Mouse (Mus musculus) c-Kit-positive CD71-negative TER-119-negative erythroid progenitor cells, embryonic 14.5 days (primary cell): ENCODE results near the gene Nop2.

ENCODE experiments used
- DNase-seq: peaks from one replicate; pipeline ENCODE4 v3.0.0-alpha.2; 2013; ENCODE audit warnings: low read depth

Nop2 gene

DNA sequence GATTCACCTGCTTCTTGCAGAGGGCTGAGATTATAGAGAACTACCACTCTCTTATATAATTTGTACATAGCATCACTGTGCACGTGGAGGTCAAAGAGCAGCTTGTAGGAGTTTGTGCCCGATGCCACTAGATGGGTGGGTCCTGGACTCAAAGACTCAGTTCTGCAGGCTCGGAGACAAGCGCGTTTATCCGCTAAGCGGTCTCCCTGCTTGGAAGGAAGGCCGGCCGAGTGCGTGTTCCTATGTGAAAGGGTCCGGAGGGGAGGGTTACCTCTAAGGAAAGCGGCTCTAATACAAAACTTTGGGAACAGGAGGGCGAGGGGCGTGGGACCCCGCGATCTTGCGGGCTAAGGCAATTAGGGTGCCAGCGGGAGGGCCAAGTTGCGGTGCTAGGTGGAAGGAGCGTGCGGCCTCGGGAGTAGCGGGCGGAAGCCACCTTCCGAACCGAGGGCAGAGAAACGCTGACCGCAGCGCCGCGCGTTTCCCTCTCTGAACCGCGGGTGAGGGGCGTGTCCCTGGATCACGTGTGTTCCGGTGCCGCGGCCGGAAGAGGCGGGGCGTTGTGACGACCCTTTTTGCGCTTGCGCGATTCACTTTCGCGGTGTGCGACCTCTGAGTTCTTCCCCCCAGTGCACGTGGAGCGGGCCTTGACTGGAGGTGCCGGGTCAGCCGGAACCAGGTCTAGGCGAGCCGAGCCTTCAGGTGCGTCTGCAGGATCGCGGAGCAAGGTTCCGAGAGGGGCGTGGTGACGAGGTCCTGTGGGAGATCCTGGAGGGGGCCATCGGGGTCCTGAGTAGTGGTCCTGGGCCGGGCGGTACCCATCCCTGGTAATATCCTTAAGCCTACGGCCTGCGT, at the start of gene Nop2:
Gene Nop2, plus strand, starts transcription at position 608 of the 855 bp plus-strand sequence.
- peak; percentile 92 for DNase-seq

GRCm38 (mm10) chr6:125082801-125083386, 48.8 kb upstream of the Nop2 start:
- no peak for DNase-seq

- DNase-seq, result no peak
Observed at GRCm38 (mm10) chr6:125084424-125084823, 47.3 kb upstream of the Nop2 start.

DNA sequence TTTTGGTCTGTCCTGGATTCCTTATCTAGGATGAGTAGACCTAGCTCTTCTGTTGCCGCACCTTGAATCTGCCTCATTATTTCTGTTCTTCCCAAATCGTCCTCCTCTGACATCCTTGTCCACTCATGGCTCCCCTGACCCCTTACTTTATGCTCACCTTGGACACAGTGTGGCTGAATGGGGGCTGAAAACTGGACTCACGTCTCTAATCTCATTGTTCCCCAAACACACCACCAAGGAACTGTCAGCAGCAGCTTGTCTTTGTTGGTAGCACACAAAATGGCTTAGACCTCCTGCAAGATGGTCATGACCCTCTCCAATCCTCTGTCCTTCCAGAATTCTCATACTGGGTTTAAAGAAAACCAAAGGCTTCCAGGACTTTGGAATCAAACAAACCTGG, 43.8 kb upstream of the Nop2 start:
- DNase-seq, result no peak

GRCm38 (mm10) chr6:125088561-125089321, 43.0 kb upstream of the Nop2 start:
- DNase-seq, result no peak

GRCm38 (mm10) chr6:125089521-125090321, 42.0 kb upstream of the Nop2 start:
- DNase-seq, result no peak

DNA sequence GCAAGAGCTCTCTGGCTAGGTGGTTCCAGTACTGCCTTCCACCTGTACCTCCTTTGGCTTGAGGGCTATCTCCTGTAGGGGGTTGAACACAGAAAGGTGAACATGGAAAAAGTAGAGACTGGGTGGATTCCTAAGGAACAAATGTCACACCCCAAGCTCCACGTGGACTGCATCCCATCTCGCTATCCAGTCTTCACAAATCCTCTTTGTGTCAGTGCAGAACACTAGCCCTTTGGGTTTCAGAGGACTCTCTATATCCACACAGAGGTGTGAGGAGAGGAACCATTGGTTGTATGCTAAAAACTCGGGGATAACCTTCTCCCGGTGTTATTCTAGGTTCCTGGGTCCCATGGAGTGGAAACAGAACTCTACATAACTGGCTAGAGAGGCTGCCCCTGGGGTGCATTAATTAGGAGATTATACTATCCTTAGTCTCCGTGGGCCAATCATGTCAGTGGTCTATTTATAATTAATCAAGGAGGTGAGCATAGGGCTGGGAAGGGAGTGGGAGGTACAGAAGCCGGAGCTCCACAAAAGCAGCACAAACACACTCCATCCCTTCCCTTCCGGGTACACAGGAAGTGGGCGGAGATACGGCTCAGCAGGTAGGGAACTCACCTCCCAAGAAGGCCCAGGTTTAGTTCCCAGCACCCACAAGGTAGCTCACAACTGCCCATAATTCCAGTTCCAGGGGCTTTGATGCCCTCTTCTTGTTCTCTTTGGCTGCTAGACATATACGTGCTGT, 41.2 kb upstream of the Nop2 start:
- DNase-seq, result no peak

DNA sequence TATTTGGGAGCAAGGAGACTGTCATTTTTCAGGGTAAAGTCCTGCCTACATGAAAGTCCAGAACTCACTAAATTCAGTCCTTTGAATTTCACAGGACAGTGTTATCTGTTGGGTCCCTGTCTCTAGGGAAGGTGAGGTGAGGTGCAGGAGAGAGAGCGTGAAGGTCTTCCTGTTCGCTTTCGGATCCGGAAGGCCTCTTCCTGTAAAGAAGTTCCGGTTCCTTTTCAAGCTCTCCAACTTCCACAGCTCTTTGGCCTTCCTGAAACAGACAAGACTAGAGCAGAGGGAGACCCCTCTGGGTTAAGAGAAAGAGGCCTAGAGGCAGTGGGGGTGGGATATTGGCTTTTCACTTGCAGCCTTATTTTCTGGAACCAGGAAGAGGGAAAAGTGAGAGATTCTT, 39.3 kb upstream of the Nop2 start:
- DNase-seq, result no peak

GRCm38 (mm10) chr6:125094843-125095242, 36.9 kb upstream of the Nop2 start:
- no peak for DNase-seq

- DNase-seq, result peak; percentile 76
Observed at GRCm38 (mm10) chr6:125095391-125096278, 36.1 kb upstream of the Nop2 start, which contains the start of gene Chd4. Gene Chd4 (plus strand): TSS chr6:125095981.

GRCm38 (mm10) chr6:125096279-125096596, 35.5 kb upstream of the Nop2 start:
- no peak for DNase-seq

DNA sequence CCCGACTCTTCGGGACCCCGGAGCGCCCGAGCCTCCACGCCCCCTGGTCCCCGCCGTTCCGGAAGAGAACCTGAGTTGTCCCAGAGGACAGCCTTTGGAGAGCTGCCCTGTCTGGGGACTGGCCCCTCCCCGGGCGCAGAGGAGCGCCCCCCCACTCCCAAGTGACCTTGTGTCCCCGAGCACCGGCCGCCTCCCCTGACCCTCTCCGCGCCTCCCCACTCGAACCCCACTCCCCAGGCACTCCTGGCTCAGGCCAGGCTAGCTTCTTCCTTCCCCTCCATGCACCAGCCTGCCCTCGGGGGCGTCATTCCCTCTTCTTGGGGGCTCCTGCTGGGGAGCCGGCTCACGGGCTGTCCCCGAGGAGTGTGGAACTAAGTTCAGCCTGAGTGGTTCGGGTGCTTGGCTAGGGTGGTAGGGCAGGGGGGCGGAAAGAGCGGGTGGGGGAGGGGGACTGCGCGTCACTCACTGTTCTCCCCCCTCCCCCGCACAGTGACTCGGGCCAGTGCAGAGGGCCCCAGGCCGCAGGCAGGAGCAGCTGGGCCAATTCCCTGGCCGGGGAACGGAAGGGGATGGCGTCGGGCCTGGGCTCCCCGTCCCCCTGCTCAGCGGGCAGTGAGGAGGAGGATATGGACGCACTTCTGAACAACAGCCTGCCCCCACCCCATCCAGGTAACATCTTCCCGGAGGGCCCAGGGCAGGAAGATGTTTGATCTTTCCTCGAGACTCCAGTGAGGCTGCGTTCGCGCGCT, 34.9 kb upstream of the Nop2 start:
- DNase-seq, result no peak

DNA sequence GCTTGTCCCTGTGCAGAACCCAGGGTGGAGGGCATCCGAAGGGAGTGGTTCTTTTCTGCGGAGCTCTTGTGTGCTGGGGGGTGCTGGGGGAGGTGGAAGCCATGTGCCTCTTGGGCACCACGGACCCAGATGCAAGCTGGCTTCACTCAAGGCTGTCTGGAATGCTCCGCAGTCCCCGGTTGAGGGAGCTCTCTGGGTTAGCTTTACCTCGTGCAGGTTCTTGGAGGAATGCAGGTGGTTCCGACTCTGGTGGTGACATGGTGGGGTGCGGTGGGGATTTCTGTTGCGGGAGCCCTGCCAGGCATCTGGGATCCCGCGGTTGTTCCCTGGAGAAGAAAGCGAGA, 34.4 kb upstream of the Nop2 start:
- no peak for DNase-seq

- DNase-seq, result no peak
Observed at GRCm38 (mm10) chr6:125097951-125098350, 33.8 kb upstream of the Nop2 start.

GRCm38 (mm10) chr6:125098513-125098912, 33.2 kb upstream of the Nop2 start:
- DNase-seq, result no peak

DNA sequence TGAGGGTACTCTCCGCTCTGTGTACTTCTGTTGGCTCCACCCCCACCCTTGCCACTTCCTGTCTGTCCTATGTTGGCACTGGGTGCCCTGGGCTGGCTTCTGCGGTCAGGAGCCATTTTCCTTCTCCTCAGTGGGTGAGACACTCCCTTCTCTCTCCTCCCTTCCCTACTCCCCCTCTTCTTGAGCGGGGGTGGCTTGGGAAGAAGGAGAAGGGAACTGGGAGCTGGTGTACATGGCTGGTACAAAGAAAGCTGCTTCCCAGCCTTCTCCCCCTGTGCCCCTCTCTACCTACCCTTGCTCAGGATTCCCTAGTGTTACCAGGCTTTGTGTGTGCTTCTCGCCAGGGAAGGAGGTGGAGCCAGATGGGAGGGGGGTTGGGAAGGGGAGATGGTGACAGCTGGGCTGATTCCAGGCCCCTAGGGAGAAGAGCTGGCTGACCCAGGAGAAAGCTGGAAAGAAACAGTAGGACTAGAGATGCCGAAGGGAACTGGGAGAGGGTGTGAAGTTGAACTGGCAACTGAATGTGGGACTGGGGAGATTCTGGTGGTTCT, 32.2 kb upstream of the Nop2 start:
- no peak for DNase-seq

GRCm38 (mm10) chr6:125101444-125101843, 30.3 kb upstream of the Nop2 start:
- no peak for DNase-seq

DNA sequence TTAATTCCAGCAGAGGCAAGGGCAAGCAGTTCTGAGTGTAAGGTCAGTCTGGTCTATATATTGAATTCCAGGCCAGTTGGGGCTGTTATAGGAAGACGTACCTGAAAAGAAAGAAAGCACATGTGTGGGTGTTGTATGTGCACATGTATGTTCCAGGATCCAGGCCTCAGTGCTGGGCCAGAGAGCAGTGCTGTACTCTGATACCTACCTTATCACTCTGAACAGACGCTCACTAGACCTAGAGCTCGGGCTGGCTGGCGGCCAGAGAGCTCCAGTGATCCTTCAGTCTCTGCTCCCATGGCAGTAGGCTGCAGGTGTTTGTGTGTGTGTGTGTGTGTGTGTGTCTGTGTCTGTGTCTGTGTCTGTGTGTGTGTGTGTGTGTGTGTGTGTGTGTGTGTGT, 27.5 kb upstream of the Nop2 start:
- DNase-seq, result no peak

DNA sequence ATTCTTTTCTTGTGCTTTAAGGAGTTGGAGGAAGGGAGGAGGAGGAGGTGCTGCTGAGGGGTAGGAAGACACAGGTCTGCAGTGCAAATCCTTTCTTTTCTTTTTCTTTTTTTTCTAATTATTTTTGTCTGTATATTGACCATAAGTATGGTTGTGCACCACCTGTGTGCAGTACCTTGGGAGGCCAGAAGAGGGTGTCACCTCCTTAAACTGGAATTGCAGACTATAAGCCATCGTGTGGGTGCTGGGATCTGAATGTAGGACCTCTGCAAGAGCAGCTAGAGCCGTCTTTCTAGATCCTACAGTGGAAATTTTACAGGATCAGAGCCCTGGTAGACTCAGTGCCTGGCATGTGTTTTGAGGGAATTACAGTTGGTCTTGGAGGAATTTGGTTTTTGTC, 24.0 kb upstream of the Nop2 start:
- no peak for DNase-seq
